ENCODE assay signal across 26 mouse cellular contexts in the genomic region with DNA sequence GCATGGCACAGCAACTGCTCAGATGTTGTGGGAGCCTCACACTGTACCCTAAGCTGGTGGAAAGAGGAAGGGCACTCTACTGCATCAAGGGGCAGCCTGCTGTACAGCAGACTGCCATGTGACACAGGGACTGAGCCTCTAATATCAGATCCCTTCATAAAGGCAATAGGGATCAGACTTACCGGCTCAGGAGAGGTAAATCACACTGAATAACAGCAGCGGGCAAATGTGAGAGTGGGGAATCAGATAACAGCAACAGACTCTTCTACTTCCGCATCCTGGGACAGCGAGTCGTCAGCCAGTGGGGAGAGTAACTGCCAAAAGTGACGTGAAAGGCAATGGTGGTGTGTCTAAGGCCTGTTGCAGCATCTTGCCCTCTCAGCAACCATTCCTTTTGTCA.
DNase-seq lines count a peak whose midpoint lies in the region; ATAC-seq and TF ChIP-seq lines count a peak whose summit lies in the region.
"Had no signal": no experiment of that assay in that cellular context is flagged by ENCODE, and none has a peak within 500 bp of the region (broad histone marks: within the 10 kb centered on the region; RNA-seq: fewer than 3 reads in every experiment).

No protein-coding gene starts in this region.

- H3K9me3 ChIP-seq in hindbrain, embryonic 10.5 days: no peaks in the 10 kb centered on the region
- H3K9me3 ChIP-seq in hindbrain, embryonic 12.5 days (replicated peaks): no peaks in the 10 kb centered on the region
- H3K9me3 ChIP-seq in MEL (replicated peaks; ENCODE audit: insufficient read depth, low read length): no peaks in the 10 kb centered on the region
- H3K9me3 ChIP-seq in megakaryocyte, embryonic 14.5 days: 0 out of 2 replicates have a peak, but pooled peaks cover 2% of the 10 kb centered on the region
- H3K9me3 ChIP-seq: embryonic facial prominence, embryonic 10.5 days; embryonic facial prominence, embryonic 13.5 days; forebrain, embryonic 13.5 days; hindbrain, embryonic 15.5 days had no signal

- DNase-seq in hindbrain, embryonic 10.5 days (ENCODE audit: low spot score): no peak
- peak; percentile 93 for DNase-seq in MEL (ENCODE audit: low read depth, low spot score)
- no peak for DNase-seq in c-Kit-positive CD71-positive TER-119-positive erythroid progenitor cells, embryonic 14.5 days (ENCODE audit: low spot score)
- DNase-seq in kidney, postnatal 25 days: no peak
- DNase-seq in cerebellum, adult 11-12 months: no peak
- DNase-seq: adrenal gland, adult 8-10 months; adrenal gland, postnatal 25 days; cerebellum, adult 2 months; cerebellum, adult 9-11 months; cerebellum, postnatal 25 days; embryo, embryonic 11 days; gastrocnemius, postnatal 10 days; gastrocnemius, postnatal 36 days; heart, adult 11 months; heart, postnatal 36 days had no signal

- H3K4me2 ChIP-seq in hindbrain, embryonic 12.5 days (replicated peaks): no peak overlapping the region
- H3K4me2 ChIP-seq: embryonic facial prominence, embryonic 13.5 days; forebrain, embryonic 13.5 days; heart, embryonic 11.5 days; hindbrain, embryonic 15.5 days had no signal

- no peaks in the 10 kb centered on the region for H3K27me3 ChIP-seq in hindbrain, embryonic 10.5 days (ENCODE audit: insufficient read depth, poor library complexity, severe bottlenecking)
- H3K27me3 ChIP-seq in hindbrain, embryonic 12.5 days: no peaks in the 10 kb centered on the region
- no peaks in the 10 kb centered on the region for H3K27me3 ChIP-seq in MEL (ENCODE audit: control insufficient read depth in 1 of 2, insufficient read depth in 2 of 2, low read length in 2 of 2)
- no peaks in the 10 kb centered on the region for H3K27me3 ChIP-seq in megakaryocyte, embryonic 14.5 days (replicated peaks)
- H3K27me3 ChIP-seq: embryonic facial prominence, embryonic 13.5 days; forebrain, embryonic 13.5 days; hindbrain, embryonic 15.5 days had no signal

- peak in 1 of 2 experiments; percentile 87; a peak in 2 of 4 replicates for TF ChIP-seq POLR2A in MEL (IDR thresholded peaks at IDR 0.05; ENCODE audit: control insufficient read depth in 1 of 2, insufficient read depth in 1 of 2, low read depth in 1 of 2, low read length in 2 of 2, poor library complexity in 1 of 2)

- TF ChIP-seq EP300 in MEL (IDR thresholded peaks at IDR 0.05; ENCODE audit: low read depth in 1 of 2, low read length in 2 of 2): peak; percentile 87 to 95

- H3K27ac ChIP-seq in hindbrain, embryonic 10.5 days: peak overlapping the region; percentile 31; the same call in 1 of the 2 replicates
- H3K27ac ChIP-seq in hindbrain, embryonic 12.5 days: no peak overlapping the region
- peak overlapping the region; percentile 95 for H3K27ac ChIP-seq in MEL (ENCODE audit: control insufficient read depth, low read depth, low read length)
- H3K27ac ChIP-seq: embryonic facial prominence, embryonic 10.5 days; embryonic facial prominence, embryonic 13.5 days; forebrain, embryonic 13.5 days; hindbrain, embryonic 15.5 days had no signal

- no peak overlapping the region for H3K4me3 ChIP-seq in hindbrain, embryonic 10.5 days
- H3K4me3 ChIP-seq in hindbrain, embryonic 12.5 days: no peak overlapping the region
- H3K4me3 ChIP-seq in MEL (ENCODE audit: control insufficient read depth in 1 of 2, insufficient read depth in 1 of 2, low read depth in 2 of 2, low read length in 2 of 2): peak overlapping the region; percentile 43 to 48
- peak overlapping the region; percentile 39 for H3K4me3 ChIP-seq in megakaryocyte, embryonic 14.5 days (replicated peaks)
- H3K4me3 ChIP-seq: embryonic facial prominence, embryonic 10.5 days; embryonic facial prominence, embryonic 13.5 days; erythroblast, embryonic 14.5 days; forebrain, embryonic 13.5 days; hindbrain, embryonic 15.5 days had no signal

- no peak for ATAC-seq in hindbrain, embryonic 12.5 days (ENCODE audit: low FRiP score)
- ATAC-seq in common myeloid progenitor, adult 5-6 weeks (replicated peaks; ENCODE audit: low read depth, poor library complexity, severe bottlenecking): peak; percentile 23
- ATAC-seq: activated CD4-positive, CD25-positive, alpha-beta regulatory T cell, adult 4 months; forebrain, embryonic 13.5 days; forebrain, embryonic 16.5 days had no signal

- H3K4me1 ChIP-seq in hindbrain, embryonic 10.5 days (replicated peaks): peaks cover 20% of the 10 kb centered on the region
- peaks cover 8% of the 10 kb centered on the region for H3K4me1 ChIP-seq in hindbrain, embryonic 12.5 days
- peaks cover 7 to 13% of the 10 kb centered on the region in 2 experiments for H3K4me1 ChIP-seq in MEL (ENCODE audit: control insufficient read depth in 1 of 2, insufficient read depth in 2 of 2, low read length in 2 of 2)
- H3K4me1 ChIP-seq in megakaryocyte, embryonic 14.5 days: no peaks in the 10 kb centered on the region

- no peaks in the 10 kb centered on the region for H3K79me2 ChIP-seq in MEL (ENCODE audit: control insufficient read depth, insufficient read depth, low read length, poor library complexity)

- WGBS in hindbrain, embryonic 10.5 days: 81% methylated on average over 6 of the region's 6 CpGs
- 77% methylated on average over 6 of the region's 6 CpGs for WGBS in hindbrain, embryonic 12.5 days

- TF ChIP-seq CTCF in MEL (IDR thresholded peaks at IDR 0.05 in 2 of 3, conservative IDR thresholded peaks at IDR 0.05 in 1 of 3; ENCODE audit: control insufficient read depth in 1 of 3, insufficient read depth in 1 of 3, low read depth in 2 of 3, low read length in 3 of 3, poor library complexity in 1 of 3, severe bottlenecking in 1 of 3): no peak

- H3K9ac ChIP-seq in hindbrain, embryonic 12.5 days: no peak overlapping the region
- peak overlapping the region; percentile 63 for H3K9ac ChIP-seq in MEL (ENCODE audit: control insufficient read depth, low read depth, low read length, poor library complexity, severe bottlenecking)
- H3K9ac ChIP-seq: embryonic facial prominence, embryonic 13.5 days; forebrain, embryonic 13.5 days; hindbrain, embryonic 15.5 days had no signal

- no peaks in the 10 kb centered on the region for H3K36me3 ChIP-seq in hindbrain, embryonic 10.5 days
- H3K36me3 ChIP-seq in hindbrain, embryonic 12.5 days: no peaks in the 10 kb centered on the region
- H3K36me3 ChIP-seq in MEL (ENCODE audit: control insufficient read depth in 1 of 2, insufficient read depth in 2 of 2, low read length in 2 of 2): peaks cover 0 to 12% of the 10 kb centered on the region in 2 experiments; a peak in 2 of 4 replicates
- H3K36me3 ChIP-seq in megakaryocyte, embryonic 14.5 days (replicated peaks; ENCODE audit: low read length): no peaks in the 10 kb centered on the region
- H3K36me3 ChIP-seq: embryonic facial prominence, embryonic 10.5 days; embryonic facial prominence, embryonic 13.5 days; hindbrain, embryonic 15.5 days had no signal

- TF ChIP-seq RAD21 in MEL (IDR thresholded peaks at IDR 0.05; ENCODE audit: low read depth, low read length): no peak

TF ChIP-seq in MEL, 35 proteins besides CTCF, POLR2A, EP300 and RAD21 (continues in another document):
- TF ChIP-seq POLR2AphosphoS5 (IDR thresholded peaks at IDR 0.05; ENCODE audit: borderline replicate concordance, low read depth, low read length) (0 out of 2 replicates have a peak, but pooled peaks have one; percentile 54), SMC3 (IDR thresholded peaks at IDR 0.05; ENCODE audit: low read depth, low read length) (no peak), MYC (IDR thresholded peaks at IDR 0.05; ENCODE audit: low read depth, low read length) (peak; percentile 81), NRF1 (IDR thresholded peaks at IDR 0.05; ENCODE audit: insufficient read depth, low read depth, low read length, poor library complexity, severe bottlenecking) (no peak), CHD1 (IDR thresholded peaks at IDR 0.05; ENCODE audit: low read depth, low read length) (no peak), POLR2AphosphoS2 (IDR thresholded peaks at IDR 0.05; ENCODE audit: low read length) (peak; percentile 82), E2F4 (IDR thresholded peaks at IDR 0.05; ENCODE audit: borderline replicate concordance, low read depth, low read length) (0 out of 2 replicates have a peak, but pooled peaks have one; percentile 24), NELFE (IDR thresholded peaks at IDR 0.05; ENCODE audit: low read depth, low read length) (peak; percentile 76), RCOR1 (IDR thresholded peaks at IDR 0.05; ENCODE audit: low read depth, low read length) (peak; percentile 76; the same call in 1 of the 2 replicates), USF1 (IDR thresholded peaks at IDR 0.05; ENCODE audit: low read depth, low read length) (peak; percentile 78), MYB (IDR thresholded peaks at IDR 0.05; ENCODE audit: low read depth, low read length) (peak; percentile 97), GATA1 (IDR thresholded peaks at IDR 0.05; ENCODE audit: low read depth, low read length) (peak; percentile 98), KAT2A (conservative IDR thresholded peaks at IDR 0.05; ENCODE audit: low read depth, low read length) (peak; percentile 39; the same call in 1 of the 2 replicates), TBP (IDR thresholded peaks at IDR 0.05; ENCODE audit: low read depth, low read length) (peak; percentile 88), HCFC1 (IDR thresholded peaks at IDR 0.05; ENCODE audit: low read depth, low read length) (peak; percentile 75), ZKSCAN1 (IDR thresholded peaks at IDR 0.05; ENCODE audit: low read depth, low read length) (no peak), BHLHE40 (IDR thresholded peaks at IDR 0.05; ENCODE audit: borderline replicate concordance, low read depth, low read length) (peak; percentile 26; the same call in 1 of the 2 replicates), MAFK (IDR thresholded peaks at IDR 0.05; ENCODE audit: borderline replicate concordance, low read depth, low read length) (0 out of 2 replicates have a peak, but pooled peaks have one; percentile 22), ELF1 (IDR thresholded peaks at IDR 0.05; ENCODE audit: low read depth, low read length) (peak; percentile 94), ETS1 (IDR thresholded peaks at IDR 0.05; ENCODE audit: low read depth, low read length) (peak; percentile 88), SIN3A (IDR thresholded peaks at IDR 0.05; ENCODE audit: low read length) (peak; percentile 84), USF2 (IDR thresholded peaks at IDR 0.05; ENCODE audit: borderline replicate concordance in 1 of 2, insufficient read depth in 1 of 2, low read depth in 1 of 2, low read length in 2 of 2) (no peak), MXI1 (IDR thresholded peaks at IDR 0.05; ENCODE audit: low read depth, low read length) (peak; percentile 74; the same call in 1 of the 2 replicates), UBTF (IDR thresholded peaks at IDR 0.05; ENCODE audit: borderline replicate concordance, insufficient read depth, low read depth, low read length) (no peak), JUND (IDR thresholded peaks at IDR 0.05; ENCODE audit: low read depth, low read length) (peak; percentile 27; the same call in 1 of the 2 replicates), MAX (IDR thresholded peaks at IDR 0.05; ENCODE audit: low read length) (peak; percentile 88), ZMIZ1 (IDR thresholded peaks at IDR 0.05; ENCODE audit: low read depth, low read length) (peak; percentile 87; the same call in 1 of the 2 replicates)

Comparison
In these comparisons a context has a peak if more than half of its experiments do, and no peak if none do; other contexts are left out.
1. H3K4me3 ChIP-seq: peak in MEL (2 of 2) and megakaryocyte, embryonic 14.5 days (single experiment); none in hindbrain, embryonic 10.5 days (single experiment) and hindbrain, embryonic 12.5 days (single experiment).